Mouse (Mus musculus): ENCODE results near the gene Fbxw7.
"Not testable (repeated sequence)": the region's sequence is repeated elsewhere in the genome, so short reads cannot be mapped to it uniquely, and the experiment has no call there.

Gene Fbxw7

DNA sequence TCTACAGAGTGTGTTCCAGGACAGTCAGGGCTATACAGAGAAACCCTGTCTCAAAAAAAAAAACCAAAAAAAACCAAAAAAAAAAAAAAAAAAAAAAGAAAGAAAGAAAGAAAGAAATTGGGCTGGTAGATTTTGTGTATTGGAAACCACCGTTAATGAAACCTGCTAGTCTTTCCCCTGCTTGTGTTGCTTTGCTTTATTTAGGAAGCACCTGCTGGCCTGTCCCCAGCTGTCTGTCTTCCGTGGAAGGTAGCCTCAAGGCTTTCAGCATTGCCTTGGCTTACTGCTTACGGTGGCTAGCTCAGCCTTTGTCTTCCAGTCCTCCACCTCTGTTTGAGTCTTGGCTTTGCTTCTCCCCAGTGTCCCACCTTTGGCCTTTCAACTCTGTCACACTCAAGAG lies 11.9 kb downstream of the Fbxw7 start:
- in situ Hi-C loops (cut with MseI, MboI), result no loop called here

DNA sequence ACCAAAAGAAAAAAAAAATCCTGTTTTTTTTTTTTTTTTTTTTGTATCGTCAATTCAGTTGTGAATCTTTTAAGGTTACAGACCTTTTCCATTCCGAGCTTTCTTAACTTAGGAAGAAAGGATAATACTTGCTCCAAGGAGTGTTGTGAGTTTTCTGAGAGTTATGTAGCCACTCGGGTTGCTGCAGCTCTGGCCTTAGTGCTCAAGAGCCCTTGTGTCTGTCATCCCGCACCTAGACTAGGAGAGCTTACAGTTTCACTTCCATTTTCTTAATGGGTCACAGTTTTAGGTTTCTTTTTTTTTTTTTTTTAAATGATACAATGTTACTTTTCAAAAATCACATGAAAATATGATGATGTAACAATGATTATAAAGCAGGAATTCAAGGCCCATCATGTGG lies 12.5 kb downstream of the Fbxw7 start:
- in situ Hi-C loops (cut with MseI, MboI), result no loop called here

DNA sequence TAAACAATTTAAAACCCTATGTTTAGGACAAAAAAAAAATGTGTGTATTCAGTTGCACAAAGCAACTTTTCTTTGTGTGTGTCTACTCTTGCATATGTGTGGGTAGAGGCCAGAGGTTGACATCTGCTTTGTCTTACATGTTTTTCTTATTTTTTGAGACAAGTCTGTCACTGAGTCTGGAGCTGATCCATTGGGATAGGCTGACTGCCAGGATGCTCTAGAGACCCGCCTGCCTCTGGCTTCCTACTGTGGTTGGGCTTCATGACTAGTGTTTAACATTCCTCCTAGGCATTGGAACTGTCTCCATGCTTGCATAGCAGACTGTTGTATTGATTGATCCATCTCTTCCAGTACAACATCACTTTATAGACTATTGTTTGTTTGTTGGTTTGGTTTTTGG lies 14.3 kb downstream of the Fbxw7 start:
- in situ Hi-C loops (cut with MseI, MboI), result no loop called here

DNA sequence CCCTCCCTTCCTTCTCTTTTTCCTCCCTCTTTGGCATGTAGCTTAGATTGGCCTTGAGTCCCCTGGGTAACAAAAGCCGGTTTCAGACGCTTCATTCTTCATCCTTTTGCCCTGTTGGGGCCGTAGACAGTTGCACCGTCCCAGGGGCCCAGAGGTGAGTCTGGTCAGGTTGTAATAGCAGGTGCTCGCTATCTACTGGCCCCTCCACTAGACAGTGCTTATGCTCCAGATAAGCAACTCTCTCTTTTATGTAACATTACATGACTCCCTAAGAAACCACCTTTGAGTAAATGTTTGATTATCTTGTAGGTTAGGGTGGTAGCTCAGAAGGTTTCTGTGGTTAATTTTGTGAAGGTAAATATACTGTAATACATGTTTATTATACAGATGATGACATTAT lies 21.0 kb downstream of the Fbxw7 start:
- in situ Hi-C loops (cut with MseI, MboI), result no loop called here

DNA sequence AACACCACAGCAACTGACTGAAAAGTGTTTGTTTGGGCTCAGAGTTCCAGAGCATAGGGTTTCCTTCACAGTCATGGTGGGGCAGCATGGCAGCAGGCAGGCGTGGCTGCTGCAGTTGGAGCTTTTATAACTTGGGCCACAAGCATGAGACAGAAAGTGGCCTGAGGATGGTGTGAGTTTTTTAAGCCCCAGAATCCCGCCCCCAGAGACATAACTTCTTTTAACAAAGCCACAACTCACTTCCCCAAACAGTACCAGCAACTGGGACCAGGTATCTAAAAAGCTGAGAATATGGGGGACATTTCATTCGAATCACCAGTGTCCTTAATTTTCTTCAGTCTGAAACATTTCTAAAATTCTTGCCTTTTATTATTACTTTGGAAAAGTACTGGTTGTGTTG lies 22.9 kb downstream of the Fbxw7 start:
- in situ Hi-C loops (cut with MseI, MboI), result no loop called here

DNA sequence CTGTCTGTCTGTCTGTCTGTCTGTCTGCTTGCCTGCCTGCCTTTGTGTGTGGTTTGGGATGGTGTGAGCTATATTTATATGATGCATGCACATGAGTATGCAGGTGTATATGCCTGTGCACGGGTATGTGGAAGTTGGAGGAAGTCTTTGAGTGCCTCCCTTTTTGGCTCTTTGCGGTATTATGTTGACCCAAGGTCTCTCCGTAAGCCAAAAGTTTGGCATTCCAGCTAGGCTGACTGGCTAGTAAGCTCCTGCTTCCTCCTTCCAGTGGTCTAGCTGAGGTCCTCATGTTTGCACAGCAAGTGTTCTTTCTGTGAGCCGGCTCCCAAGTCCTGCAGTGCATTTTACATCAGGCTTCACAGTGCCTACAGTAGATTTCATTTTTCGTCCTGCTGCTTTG lies 24.4 kb downstream of the Fbxw7 start:
- in situ Hi-C loops (cut with MseI, MboI), result no loop called here

DNA sequence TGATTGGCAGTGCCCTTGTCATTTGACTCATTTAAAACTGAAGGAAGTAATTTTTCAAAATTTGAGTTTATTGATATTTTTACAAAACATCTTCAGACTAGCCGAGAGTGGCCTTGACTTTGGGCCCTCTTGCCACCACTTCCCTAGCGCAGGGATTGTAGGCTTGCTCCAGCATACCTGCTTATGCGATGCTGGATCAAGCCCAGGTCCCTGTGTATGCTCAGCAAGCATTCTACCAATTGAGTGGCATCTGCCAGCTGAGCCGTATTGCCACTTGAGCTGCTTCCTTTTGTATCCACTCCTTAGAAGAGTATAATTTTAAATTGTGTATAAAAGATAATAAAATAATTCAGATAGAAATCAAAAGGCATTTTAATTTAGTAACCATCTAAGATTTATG lies 26.2 kb downstream of the Fbxw7 start:
- in situ Hi-C loops (cut with MseI, MboI), result loop anchor here (5.0 to 10.0 kb wide), 2 partner anchors 146 to 149 kb away; no protein-coding TSS in a partner anchor

DNA sequence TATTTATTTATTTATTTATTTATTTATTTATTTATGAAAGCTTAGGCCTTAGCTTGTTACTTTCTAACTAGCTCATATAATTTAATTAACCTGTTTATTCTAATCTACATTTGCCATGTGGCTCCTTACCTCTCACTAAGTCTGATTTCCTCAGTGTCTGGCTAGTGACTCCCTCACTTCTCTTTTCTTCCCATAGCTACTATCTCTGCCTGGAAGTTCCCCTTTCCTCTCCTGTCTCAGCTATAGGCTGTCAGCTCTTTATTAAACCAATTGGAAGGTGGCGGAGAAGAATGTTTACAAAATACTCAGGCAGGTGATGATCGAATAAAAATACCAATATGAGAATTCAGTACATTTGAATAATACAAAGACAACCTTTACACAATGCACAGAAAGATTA lies 27.7 kb downstream of the Fbxw7 start:
- in situ Hi-C loops (cut with MseI, MboI), result loop anchor here (5.0 to 10.0 kb wide), 2 partner anchors 148 to 150 kb away; no protein-coding TSS in a partner anchor

DNA sequence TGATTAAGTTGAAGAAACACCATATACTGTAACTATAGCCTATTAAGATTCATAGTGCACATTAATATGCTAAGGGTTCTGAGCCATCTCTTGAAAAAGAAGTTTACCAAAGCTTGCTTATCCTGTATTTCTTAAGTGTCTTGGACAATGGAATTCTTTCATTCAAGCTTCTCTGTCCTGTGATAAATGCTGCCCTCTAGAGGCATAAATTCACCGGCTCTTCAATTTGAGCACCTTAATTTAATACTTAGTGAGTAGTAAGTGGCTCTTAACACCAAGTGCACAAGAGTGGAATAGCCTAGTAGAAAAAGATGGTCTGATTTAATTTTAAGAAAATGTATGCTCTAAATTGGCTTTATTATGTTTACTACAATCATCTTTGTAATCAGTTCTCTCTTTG lies 28.5 kb downstream of the Fbxw7 start:
- in situ Hi-C loops (cut with MseI, MboI), result loop anchor here (5.0 to 10.0 kb wide), 2 partner anchors 149 to 151 kb away; no protein-coding TSS in a partner anchor

DNA sequence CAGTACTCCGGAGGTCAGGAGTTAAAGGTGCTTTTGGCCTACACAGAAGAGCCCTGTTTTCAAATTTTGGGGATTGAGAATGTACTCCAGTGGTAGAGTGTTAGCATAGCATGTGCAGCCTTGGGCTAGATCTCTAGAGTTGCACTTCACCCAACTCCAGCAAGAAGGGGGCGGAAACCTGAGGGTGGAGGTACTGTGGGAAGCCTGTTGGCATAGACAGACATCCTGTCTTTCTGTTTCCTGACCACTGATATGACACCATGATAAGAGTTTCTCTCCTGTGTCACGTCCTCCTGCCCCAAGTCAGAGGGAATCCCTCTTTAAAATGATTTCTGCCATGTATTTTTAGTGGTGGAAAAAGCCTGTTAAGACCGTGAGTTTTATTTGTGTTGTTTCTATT lies 33.7 kb downstream of the Fbxw7 start:
- in situ Hi-C loops (cut with MseI, MboI), result loop anchor here in 1 of 2 experiments (10.0 kb wide), 1 partner anchor 154 kb away; no protein-coding TSS in a partner anchor

DNA sequence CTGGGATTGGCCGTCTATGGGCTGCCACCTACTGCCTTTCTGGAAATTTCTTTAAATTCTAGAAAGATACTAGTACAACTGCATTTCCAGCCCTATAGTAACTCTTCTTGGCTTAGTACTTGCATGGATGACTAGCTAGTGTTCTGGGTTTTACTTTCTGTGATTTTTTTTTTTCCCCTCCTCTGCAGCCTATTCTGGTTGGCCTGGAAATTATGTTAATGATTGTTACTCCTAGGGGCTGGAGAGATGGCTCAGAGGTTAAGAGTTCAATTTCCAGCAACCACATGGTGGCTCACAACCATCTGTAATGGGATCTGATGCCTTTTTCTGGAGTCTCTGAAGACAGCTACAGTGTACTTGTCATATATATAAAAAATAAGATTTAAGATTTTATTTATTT lies 35.4 kb downstream of the Fbxw7 start:
- in situ Hi-C loops (cut with MseI, MboI), result no loop called here

DNA sequence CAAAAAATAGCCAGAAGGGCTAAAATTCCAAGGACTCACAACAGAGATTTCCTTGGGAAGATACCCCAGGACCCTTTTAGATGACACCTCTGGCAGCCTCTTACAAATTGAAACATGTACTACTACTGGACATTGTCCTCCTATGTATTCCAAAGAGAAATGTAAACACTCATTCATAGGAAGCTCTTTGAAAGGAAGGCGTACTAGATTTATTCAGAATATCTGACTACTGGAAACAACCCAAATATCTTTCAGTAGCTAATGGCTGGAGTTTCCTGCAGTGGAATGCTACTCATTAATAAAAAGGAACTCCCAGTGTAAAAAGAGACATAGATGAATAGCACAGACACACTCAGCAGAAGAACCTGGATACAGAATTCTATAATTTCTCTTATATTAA lies 36.7 kb downstream of the Fbxw7 start:
- in situ Hi-C loops (cut with MseI, MboI), result no loop called here

DNA sequence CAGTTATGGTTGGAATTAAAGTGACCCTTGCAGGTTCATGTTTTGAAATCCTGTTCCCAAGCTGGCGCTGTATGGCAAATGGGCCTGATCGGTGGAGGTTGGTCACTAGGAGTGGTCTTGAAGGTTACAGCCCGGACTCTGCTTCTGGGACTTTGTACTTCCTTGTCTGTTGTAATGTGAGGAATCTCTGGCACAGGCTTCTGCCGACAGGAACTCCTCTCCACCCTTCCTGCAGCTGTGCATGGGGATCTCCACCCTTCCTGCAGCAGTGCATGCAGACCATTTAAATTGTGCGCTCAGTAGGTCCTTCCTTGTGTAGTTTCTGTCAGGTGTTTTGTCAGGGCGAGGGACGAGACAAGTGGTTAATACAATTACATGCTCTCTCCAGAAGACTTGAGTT lies 37.8 kb downstream of the Fbxw7 start:
- in situ Hi-C loops (cut with MseI, MboI), result no loop called here

DNA sequence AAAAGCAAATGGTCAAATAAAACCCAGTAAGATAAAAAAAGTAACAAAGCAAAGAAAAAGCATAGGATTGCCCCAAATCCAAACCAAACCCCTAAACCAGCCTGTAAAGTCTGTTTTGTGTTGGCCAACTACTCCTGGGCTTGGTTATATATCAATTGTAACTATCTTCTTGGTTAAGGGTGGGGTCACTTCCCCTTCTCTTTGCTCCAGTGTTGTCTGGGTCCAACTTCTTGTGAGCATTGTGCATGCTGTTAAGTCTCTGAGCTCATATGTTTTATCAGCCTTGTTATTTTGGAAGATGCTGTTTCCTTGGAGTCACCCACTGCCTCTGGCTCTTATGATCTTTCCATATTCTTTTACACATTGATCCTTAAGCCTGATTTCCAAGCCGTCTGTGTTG lies 39.4 kb downstream of the Fbxw7 start:
- in situ Hi-C loops (cut with MseI, MboI), result no loop called here

DNA sequence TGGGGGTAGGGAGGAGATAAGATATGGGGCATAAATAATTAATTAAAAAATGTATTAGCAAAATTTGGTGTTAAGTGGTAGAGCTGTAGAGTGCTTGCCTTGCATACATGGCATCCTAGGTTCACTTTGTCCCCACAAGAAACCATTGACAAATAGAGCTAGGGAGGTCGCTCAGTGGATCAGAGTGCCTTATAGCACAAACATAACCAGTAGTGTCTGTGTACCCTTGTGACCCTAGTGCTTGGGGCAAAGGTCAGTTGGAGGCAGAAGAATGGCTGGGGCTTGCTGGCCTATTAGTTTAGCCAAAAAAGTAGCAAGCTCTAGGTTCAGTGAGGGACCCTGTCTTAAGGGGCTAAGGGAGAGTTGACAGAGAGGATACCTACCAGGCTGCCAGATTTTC lies 45.6 kb downstream of the Fbxw7 start:
- in situ Hi-C loops (cut with MseI, MboI), result no loop called here

DNA sequence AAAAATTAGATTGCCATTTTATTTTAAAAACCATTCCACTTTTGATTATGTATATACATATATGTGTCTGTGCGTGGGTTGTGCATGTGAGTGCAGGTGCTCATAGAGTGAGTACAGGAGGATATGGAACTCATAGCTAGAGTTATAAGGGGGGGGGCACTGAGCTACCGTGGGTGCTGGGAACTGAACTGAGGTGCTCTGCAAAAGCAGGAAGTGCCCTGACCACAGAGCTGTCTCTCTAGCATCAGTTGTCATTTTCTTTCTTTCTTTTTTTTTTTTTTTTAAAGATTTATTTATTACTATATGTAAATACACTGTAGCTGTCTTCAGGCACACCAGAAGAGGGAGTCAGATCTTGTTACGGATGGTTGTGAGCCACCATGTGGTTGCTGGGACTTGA lies 46.7 kb downstream of the Fbxw7 start:
- in situ Hi-C loops (cut with MseI, MboI), result not testable (repeated sequence)

DNA sequence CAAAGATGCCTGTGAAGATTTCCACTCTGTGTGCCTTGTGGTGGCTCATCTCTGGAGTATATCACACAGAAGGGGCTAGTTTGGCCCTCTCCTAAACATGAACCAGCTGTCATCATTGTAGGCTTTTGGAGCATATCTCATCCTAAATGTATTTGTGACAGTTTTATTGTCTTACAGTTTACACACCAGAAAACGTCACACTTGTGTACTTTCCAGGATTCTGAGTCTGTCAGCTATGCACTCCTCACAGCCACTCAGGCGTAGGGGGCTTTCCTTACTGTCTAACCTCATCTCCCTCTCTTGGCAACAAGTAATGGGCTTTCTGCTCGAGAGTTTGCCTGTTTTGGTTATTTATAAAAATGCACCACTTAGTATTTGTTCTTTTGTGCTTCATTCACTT lies 50.6 kb downstream of the Fbxw7 start:
- in situ Hi-C loops (cut with MseI, MboI), result no loop called here

DNA sequence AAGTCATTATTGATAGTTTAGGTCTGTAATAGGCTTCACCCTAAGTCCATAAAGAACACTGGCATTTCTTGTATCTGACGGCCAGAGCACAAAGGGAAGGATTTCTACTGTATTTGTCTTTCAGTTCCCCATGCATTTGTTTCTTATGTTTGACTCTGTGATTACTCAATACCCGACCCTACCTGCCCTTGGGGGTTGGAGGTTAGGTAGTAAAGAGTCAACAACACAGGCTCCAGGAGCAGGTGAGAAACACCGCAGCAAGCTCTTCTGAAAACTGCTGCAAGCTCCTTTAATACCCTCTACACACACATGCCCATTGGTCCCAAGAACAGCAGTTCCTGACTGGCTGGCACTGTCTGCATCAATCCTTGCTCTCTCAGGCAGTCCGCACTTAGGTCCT lies 51.8 kb downstream of the Fbxw7 start:
- in situ Hi-C loops (cut with MseI, MboI), result no loop called here

DNA sequence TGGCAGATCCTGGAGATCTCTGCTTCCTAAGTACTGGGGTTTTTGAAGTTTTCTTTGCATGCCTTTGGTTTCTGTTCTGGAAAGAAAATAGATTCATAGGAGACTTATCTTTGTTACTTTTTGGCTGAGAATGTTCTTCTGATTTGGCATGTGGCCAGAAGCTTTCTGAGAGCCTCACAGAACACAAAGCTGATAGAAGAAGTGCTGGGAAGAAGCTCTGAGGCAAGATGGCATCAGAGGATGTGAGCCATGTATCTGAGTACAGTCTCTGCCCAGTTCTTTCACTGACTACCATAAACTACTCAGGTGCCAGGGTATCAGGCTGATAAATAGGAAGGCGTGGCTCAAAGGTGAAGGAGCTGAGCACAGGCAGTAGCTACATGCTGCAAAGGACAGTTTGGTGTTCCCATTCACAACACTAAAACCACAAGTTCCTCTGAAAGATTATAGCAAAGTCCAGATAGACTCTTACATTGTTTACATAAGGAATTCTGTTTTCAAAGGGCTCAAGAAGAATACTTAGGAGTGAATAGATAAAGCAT lies 52.4 kb downstream of the Fbxw7 start:
- in situ Hi-C loops (cut with MseI, MboI), result no loop called here

DNA sequence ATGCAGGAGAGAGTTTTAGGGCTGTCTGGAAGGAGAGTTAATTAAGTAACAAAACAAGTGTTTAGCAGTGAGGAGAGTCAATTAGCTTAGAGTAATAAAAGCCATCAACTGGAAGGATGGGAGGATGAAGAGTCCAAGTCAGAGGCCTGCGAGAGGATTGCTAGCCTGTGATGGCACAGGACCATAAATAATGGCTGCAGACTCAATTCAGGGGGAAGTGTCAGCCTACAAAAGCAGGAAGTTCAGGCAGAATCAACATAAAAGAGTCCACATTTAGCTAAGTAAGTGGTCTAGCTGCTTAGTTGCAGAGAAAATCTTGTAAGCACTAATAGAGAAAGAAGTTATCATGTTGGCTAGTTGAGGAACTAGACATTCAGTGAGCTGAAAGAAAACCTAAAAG lies 52.9 kb downstream of the Fbxw7 start:
- in situ Hi-C loops (cut with MseI, MboI), result no loop called here

DNA sequence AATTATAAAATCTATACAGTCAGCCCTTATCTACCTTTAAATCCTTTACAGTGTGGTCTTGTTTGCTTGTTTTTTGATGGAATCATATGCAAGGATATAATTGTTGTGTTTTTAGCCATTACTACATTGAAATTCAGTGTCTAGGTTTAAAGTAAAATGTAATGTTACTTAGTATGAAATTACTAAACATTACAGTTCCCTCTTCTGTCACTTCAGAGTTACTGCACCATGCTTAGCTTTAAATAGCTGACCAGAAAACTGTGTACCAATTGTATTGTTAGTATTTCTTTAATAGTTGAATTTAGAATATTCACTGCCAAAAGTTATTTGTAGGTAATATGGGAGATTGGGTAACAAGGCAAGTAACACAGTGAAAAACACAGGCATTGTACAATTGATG lies 55.1 kb downstream of the Fbxw7 start:
- in situ Hi-C loops (cut with MseI, MboI), result no loop called here

DNA sequence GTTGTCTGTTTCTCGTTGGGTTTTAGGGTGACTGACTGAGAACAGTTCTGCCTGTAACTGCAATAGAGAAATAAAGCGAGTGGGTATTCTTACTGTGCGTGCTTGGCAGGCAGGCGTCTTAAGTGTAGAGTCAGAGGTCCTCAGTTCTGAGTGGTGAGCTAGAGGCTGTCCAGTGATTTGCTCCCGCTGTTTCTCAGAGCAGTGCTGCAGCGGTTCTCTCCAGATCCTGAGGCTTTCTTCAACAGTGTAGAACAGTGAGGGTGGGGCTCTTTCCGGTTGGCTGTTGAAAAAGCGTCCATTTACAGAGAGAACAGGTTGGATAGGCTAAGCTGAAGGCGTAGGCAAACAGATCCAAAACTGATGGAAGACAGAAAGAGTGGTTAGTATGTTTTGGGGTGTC lies 60.2 kb downstream of the Fbxw7 start:
- in situ Hi-C loops (cut with MseI, MboI), result no loop called here

DNA sequence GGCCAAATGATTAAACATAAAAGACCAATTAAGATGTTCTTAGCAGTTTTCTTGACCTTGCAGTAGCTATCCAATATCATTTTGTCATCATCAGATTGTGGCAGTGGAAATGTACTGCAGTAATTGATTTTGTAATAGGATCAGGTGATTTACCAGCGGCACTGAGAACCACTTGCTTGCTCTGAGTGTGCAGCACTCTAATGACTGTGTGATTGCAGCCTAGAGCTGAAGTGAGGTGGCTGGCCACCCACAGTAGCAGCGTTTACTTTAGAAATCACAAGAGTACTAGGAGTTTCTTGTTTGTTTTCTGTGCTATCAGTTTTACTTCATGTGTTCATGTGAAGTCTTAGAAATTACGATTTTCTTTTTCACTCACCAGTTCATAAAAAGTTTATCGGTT lies 61.1 kb downstream of the Fbxw7 start:
- in situ Hi-C loops (cut with MseI, MboI), result no loop called here

DNA sequence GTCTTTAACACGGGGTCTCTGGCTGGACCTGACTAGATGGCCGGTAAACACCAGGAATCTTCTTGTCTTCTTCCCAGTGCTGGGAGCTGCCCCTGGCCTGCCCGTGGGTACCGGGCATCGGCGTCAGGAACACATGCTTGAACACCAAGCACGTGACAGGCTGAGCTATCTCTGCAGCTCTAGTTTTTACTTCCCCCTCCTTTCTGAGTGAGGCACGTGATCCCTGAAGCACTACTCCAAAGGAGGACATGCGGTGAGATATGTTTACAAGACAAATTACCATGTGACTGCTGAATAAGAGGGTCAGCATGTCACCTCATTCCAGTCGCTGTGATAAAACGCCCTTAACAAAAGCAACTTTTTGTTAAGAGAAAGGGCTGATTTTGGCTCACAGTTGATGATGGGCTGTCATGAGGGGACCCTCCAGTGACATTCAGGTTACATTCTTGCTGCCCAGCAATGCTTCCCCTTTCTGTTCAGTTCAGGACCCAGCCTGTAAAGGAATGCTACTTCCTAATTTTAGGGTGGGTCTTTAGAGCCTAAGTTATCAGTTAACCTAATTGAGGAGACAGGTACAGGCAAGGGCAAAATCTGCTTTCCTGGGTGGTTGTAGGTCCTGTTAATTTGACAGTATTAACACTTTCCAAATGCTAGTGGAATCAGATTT lies 68.9 kb downstream of the Fbxw7 start:
- in situ Hi-C loops (cut with MseI, MboI), result no loop called here

All from mouse trophoblast stem cell (cell line).